Mouse (Mus musculus) v-Abl transformed pro-B cells (cell line): ENCODE results near the gene Cend1.

Experiments used
- in situ Hi-C, 2 experiments: fragments of 400-800 bp; cut with MboI; formaldehyde crosslinking; loops; one replicate each; pipeline ENCODE4 v1.15.1; 2025; ENCODE audit not compliant: unreplicated experiment in 2 of 2

Gene Cend1

GRCm38 (mm10) chr7:141466045-141466394, 36.7 kb upstream of the Cend1 start:
- in situ Hi-C loops, result no loop called here

- in situ Hi-C loops, result no loop called here
Measured at GRCm38 (mm10) chr7:141465388-141466044, 36.2 kb upstream of the Cend1 start.

GRCm38 (mm10) chr7:141464603-141465201, 35.4 kb upstream of the Cend1 start:
- in situ Hi-C loops, result no loop called here

GRCm38 (mm10) chr7:141463824-141464602, 34.7 kb upstream of the Cend1 start:
- in situ Hi-C loops, result no loop called here

GRCm38 (mm10) chr7:141462333-141462821, 33.1 kb upstream of the Cend1 start:
- in situ Hi-C loops, result no loop called here

GRCm38 (mm10) chr7:141461521-141462332, 32.4 kb upstream of the Cend1 start:
- in situ Hi-C loops, result no loop called here

GRCm38 (mm10) chr7:141460391-141461113, 31.3 kb upstream of the Cend1 start, which contains the start of gene Cracr2b:
Gene Cracr2b, plus strand, starts transcription at chr7:141461094.
- in situ Hi-C loops, result no loop called here

GRCm38 (mm10) chr7:141460001-141460390, 30.7 kb upstream of the Cend1 start:
- in situ Hi-C loops, result no loop called here

GRCm38 (mm10) chr7:141459301-141459711, 30.0 kb upstream of the Cend1 start:
- in situ Hi-C loops, result loop anchor here (5.0 to 10.0 kb wide), 2 partner anchors 47 to 585 kb away; partner anchors contain the start of gene Gatd1 (in 1 of the 2)

GRCm38 (mm10) chr7:141458661-141459060, 29.4 kb upstream of the Cend1 start:
- in situ Hi-C loops, result loop anchor here (5.0 to 10.0 kb wide), 2 partner anchors 46 to 584 kb away; partner anchors contain the start of gene Gatd1 (in 1 of the 2)

- in situ Hi-C loops, result loop anchor here (5.0 to 10.0 kb wide), 2 partner anchors 46 to 583 kb away; partner anchors contain the start of gene Gatd1 (in 1 of the 2)
Measured at GRCm38 (mm10) chr7:141457986-141458660, 28.8 kb upstream of the Cend1 start.

GRCm38 (mm10) chr7:141457236-141457635, 27.9 kb upstream of the Cend1 start:
- in situ Hi-C loops, result loop anchor here (5.0 to 10.0 kb wide), 2 partner anchors 45 to 582 kb away; partner anchors contain the start of gene Gatd1 (in 1 of the 2)

- in situ Hi-C loops, result loop anchor here (5.0 to 10.0 kb wide), 2 partner anchors 44 to 582 kb away; partner anchors contain the start of gene Gatd1 (in 1 of the 2)
Measured at GRCm38 (mm10) chr7:141456739-141457138, 27.4 kb upstream of the Cend1 start.

GRCm38 (mm10) chr7:141455610-141456314, 26.5 kb upstream of the Cend1 start:
- in situ Hi-C loops, result loop anchor here (5.0 to 10.0 kb wide), 2 partner anchors 43 to 581 kb away; partner anchors contain the start of gene Gatd1 (in 1 of the 2)

- in situ Hi-C loops, result loop anchor here (5.0 to 10.0 kb wide), 2 partner anchors 43 to 580 kb away; partner anchors contain the start of gene Gatd1 (in 2 of the 2)
Measured at GRCm38 (mm10) chr7:141454967-141455551, 25.8 kb upstream of the Cend1 start, which contains the start of gene Pnpla2. Gene Pnpla2, plus strand, starts transcription at chr7:141455198.

- in situ Hi-C loops, result loop anchor here in 1 of 2 experiments (5.0 to 10.0 kb wide), 2 partner anchors 41 to 579 kb away; partner anchors contain the start of gene Gatd1
Measured at GRCm38 (mm10) chr7:141453636-141454035, 24.3 kb upstream of the Cend1 start.

GRCm38 (mm10) chr7:141451928-141452327, 22.6 kb upstream of the Cend1 start:
- in situ Hi-C loops, result loop anchor here in 1 of 2 experiments (5.0 to 10.0 kb wide), 2 partner anchors 40 to 577 kb away; partner anchors contain the start of gene Gatd1
